ENCODE assay signal across 15 mouse cellular contexts in genomic region chr2:144439191-144439700, GRCm38 (mm10).
"Had no signal": no experiment of that assay in that cellular context is flagged by ENCODE, and none has a peak within 500 bp of the region (broad histone marks: within the 10 kb centered on the region; RNA-seq: fewer than 3 reads in every experiment).

No protein-coding gene starts in this region.

- H3K4me1 ChIP-seq: neural tube, embryonic 12.5 days; neural tube, embryonic 13.5 days; neural tube, embryonic 15.5 days had no signal

- H3K9me3 ChIP-seq: neural tube, embryonic 12.5 days; neural tube, embryonic 13.5 days; neural tube, embryonic 15.5 days; stomach, embryonic 15.5 days had no signal

- H3K27me3 ChIP-seq: neural tube, embryonic 12.5 days; neural tube, embryonic 13.5 days; neural tube, embryonic 15.5 days; stomach, embryonic 15.5 days had no signal

- H3K36me3 ChIP-seq: neural tube, embryonic 12.5 days; neural tube, embryonic 13.5 days; neural tube, embryonic 15.5 days; stomach, embryonic 15.5 days had no signal

- H3K9ac ChIP-seq: neural tube, embryonic 12.5 days; neural tube, embryonic 13.5 days; neural tube, embryonic 15.5 days; stomach, embryonic 15.5 days had no signal

- DNase-seq: right cerebral cortex, adult 18-20 months; right cerebral cortex, postnatal 14 days; right cerebral cortex, postnatal 25 days; right cerebral cortex, postnatal 4 days; spleen, adult 18-20 months; thymus, adult 18-20 months; thymus, adult 2 months; thymus, postnatal 14 days; thymus, postnatal 25 days; thymus, postnatal 36 days had no signal

- H3K4me3 ChIP-seq: neural tube, embryonic 12.5 days; neural tube, embryonic 13.5 days; neural tube, embryonic 15.5 days; stomach, embryonic 15.5 days had no signal

- H3K4me2 ChIP-seq: neural tube, embryonic 12.5 days; neural tube, embryonic 13.5 days; neural tube, embryonic 15.5 days; stomach, embryonic 15.5 days had no signal

- H3K27ac ChIP-seq: neural tube, embryonic 12.5 days; neural tube, embryonic 13.5 days; neural tube, embryonic 15.5 days; stomach, embryonic 15.5 days; stomach, postnatal 0 days had no signal
